Mouse (Mus musculus) midbrain, embryonic 14.5 days (tissue): ENCODE measurements around the gene Tlr9. TPM values are rescaled to one million over a fixed set of nuclear protein-coding genes. Genes with fewer than 3 reads are reported as not detected.

Experiments
- ATAC-seq: fragments of 200-750 bp; cut with Nextera tagmentation; 2 replicates; pipeline ENCODE4 v1.8.0; 2017; ENCODE audit warnings: moderate number of reproducible peaks, moderate library complexity; ENCODE audit not compliant: low FRiP score, low TSS enrichment
- DNase-seq: peaks from one replicate; pipeline ENCODE4 v3.0.0-alpha.2; 2015
- H3K27ac ChIP-seq: fragments of 300-500 bp; sonication (generic); replicated peaks from 2 replicates; pipeline ENCODE4 v1.5.1; 2014; ENCODE audit warnings: mild to moderate bottlenecking, low read depth, low read length, moderate library complexity
- H3K27me3 ChIP-seq: fragments of 300-500 bp; sonication (generic); 2 replicates; pipeline ENCODE4 v1.6.1; 2014; ENCODE audit warnings: low read length, control low read depth, mixed read lengths; ENCODE audit not compliant: control insufficient read depth, insufficient read depth
- H3K36me3 ChIP-seq: fragments of 300-500 bp; sonication (generic); 2 replicates; pipeline ENCODE4 v1.6.1; 2014; ENCODE audit warnings: low read length, control low read depth; ENCODE audit not compliant: control insufficient read depth, insufficient read depth
- H3K4me1 ChIP-seq: fragments of 300-500 bp; sonication (generic); 2 replicates; pipeline ENCODE4 v1.6.1; 2014; ENCODE audit warnings: mild to moderate bottlenecking, antibody characterized with exemption, low read length, control low read depth; ENCODE audit not compliant: control insufficient read depth, insufficient read depth
- H3K4me2 ChIP-seq: fragments of 300-500 bp; sonication (generic); 2 replicates; pipeline ENCODE4 v1.6.1; 2014; ENCODE audit warnings: mild to moderate bottlenecking, low read length, moderate library complexity
- H3K4me3 ChIP-seq: fragments of 300-500 bp; sonication (generic); replicated peaks from 2 replicates; pipeline ENCODE4 v1.5.1; 2014; ENCODE audit warnings: low read depth, low read length
- H3K9ac ChIP-seq: fragments of 300-500 bp; sonication (generic); replicated peaks from 2 replicates; pipeline ENCODE4 v1.6.1; 2014; ENCODE audit warnings: mild to moderate bottlenecking, low read length, moderate library complexity
- H3K9me3 ChIP-seq: fragments of 300-500 bp; sonication (generic); 2 replicates; pipeline ENCODE4 v1.6.1; 2016; ENCODE audit warnings: low read length, control low read depth, mixed read lengths; ENCODE audit not compliant: control insufficient read depth
- WGBS: fragments of 180-500 bp; shearing (Covaris S2); extraction: QIAGEN DNeasy Blood & Tissue Kit; methylation state at CpG from one replicate; pipeline ENCODE4 v1.1.7; 2014; 5-methylcytosine and 5-hydroxymethylcytosine counted together
- polyA plus RNA-seq: library from polyadenylated mRNA; unstranded; fragments of >200 nt; fragmentation: Nextera tagmentation; extraction: Ambion mirVana; gene quantifications from 2 replicates; pipeline ENCODE4 v1.2.1, GENCODE M21; 2014

Gene Tlr9
- polyA plus RNA-seq, 1 experiment from 2014 or later = 0.09 TPM

- ATAC-seq = no peak
Observed at GRCm38 (mm10) chr9:106199535-106200272, 22.7 kb upstream of the Tlr9 start, which contains the start of gene Ppm1m. Gene Ppm1m (minus strand): TSS chr9:106199746.

GRCm38 (mm10) chr9:106201895-106202294, 20.5 kb upstream of the Tlr9 start:
- Histone ChIP-seq H3K4me2 (peak overlapping the region; percentile 74), H3K36me3 (no peaks in the 10 kb centered on the region), H3K9me3 (no peaks in the 10 kb centered on the region), H3K27me3 (no peaks in the 10 kb centered on the region), H3K27ac (no peak overlapping the region), H3K9ac (no peak overlapping the region), H3K4me3 (0 out of 2 replicates have a peak overlapping the region, but pooled peaks have one; percentile 70), H3K4me1 (peaks cover 23% of the 10 kb centered on the region)
- ATAC-seq = no peak
- WGBS = 86% methylated on average over 3 of the region's 3 CpGs
- DNase-seq = no peak

More at GRCm38 (mm10) chr9:106199535-106200272, 22.7 kb upstream of the Tlr9 start, which contains the start of gene Ppm1m:
- no peak for DNase-seq
- H3K4me1 ChIP-seq = peaks cover 31% of the 10 kb centered on the region
- H3K27me3 ChIP-seq = no peaks in the 10 kb centered on the region
- 42% methylated on average over 18 of the region's 18 CpGs for WGBS
- H3K9me3 ChIP-seq = no peaks in the 10 kb centered on the region
- H3K4me3 ChIP-seq = peak within 1 kb of the TSS; percentile 47
- peak within 1 kb of the TSS; percentile 63 for H3K9ac ChIP-seq
- H3K27ac ChIP-seq = no peak within 1 kb of the TSS
- peak within 1 kb of the TSS; percentile 73 for H3K4me2 ChIP-seq
- no peaks in the 10 kb centered on the region for H3K36me3 ChIP-seq

GRCm38 (mm10) chr9:106202819-106203636, 19.4 kb upstream of the Tlr9 start, which contains the start of gene Twf2:
Gene Twf2 (plus strand): TSS chr9:106203108.
- peak within 1 kb of the TSS; percentile 70 for H3K4me3 ChIP-seq
- no peaks in the 10 kb centered on the region for H3K9me3 ChIP-seq
- peak within 1 kb of the TSS; percentile 72 for H3K27ac ChIP-seq
- peaks cover 23% of the 10 kb centered on the region for H3K4me1 ChIP-seq
- DNase-seq (peak; percentile 94), ATAC-seq (peak; percentile 85)
- 0 out of 2 replicates have a peak, but pooled peaks cover 3% of the 10 kb centered on the region for H3K36me3 ChIP-seq
- H3K9ac ChIP-seq = peak within 1 kb of the TSS; percentile 82
- H3K27me3 ChIP-seq = no peaks in the 10 kb centered on the region
- 1% methylated on average over 61 of the region's 61 CpGs for WGBS
- peak within 1 kb of the TSS; percentile 74 for H3K4me2 ChIP-seq

GRCm38 (mm10) chr9:106203990-106204851, 18.2 kb upstream of the Tlr9 start:
- WGBS = 77% methylated on average over 7 of the region's 7 CpGs
- no peaks in the 10 kb centered on the region for H3K9me3 ChIP-seq
- H3K27me3 ChIP-seq = no peaks in the 10 kb centered on the region
- no peak overlapping the region for H3K27ac ChIP-seq
- peaks cover 21% of the 10 kb centered on the region for H3K4me1 ChIP-seq
- H3K4me3 ChIP-seq = peak overlapping the region; percentile 70
- peak overlapping the region; percentile 82; the same call in 1 of the 2 replicates for H3K9ac ChIP-seq
- ATAC-seq (no peak), DNase-seq (no peak)
- peak overlapping the region; percentile 74 for H3K4me2 ChIP-seq
- 0 out of 2 replicates have a peak, but pooled peaks cover 7% of the 10 kb centered on the region for H3K36me3 ChIP-seq

- DNase-seq (no peak), ATAC-seq (no peak)
- H3K27ac ChIP-seq = no peak overlapping the region
- H3K4me2 ChIP-seq = no peak overlapping the region
- no peak overlapping the region for H3K4me3 ChIP-seq
- no peaks in the 10 kb centered on the region for H3K27me3 ChIP-seq
- no peak overlapping the region for H3K9ac ChIP-seq
- WGBS = 83% methylated on average over 7 of the region's 7 CpGs
- no peaks in the 10 kb centered on the region for H3K9me3 ChIP-seq
- peaks cover 19% of the 10 kb centered on the region for H3K4me1 ChIP-seq
- 0 out of 2 replicates have a peak, but pooled peaks cover 7% of the 10 kb centered on the region for H3K36me3 ChIP-seq
Observed at GRCm38 (mm10) chr9:106205713-106206290, 16.6 kb upstream of the Tlr9 start.

- Histone ChIP-seq H3K4me1 (peaks cover 22% of the 10 kb centered on the region), H3K36me3 (0 out of 2 replicates have a peak, but pooled peaks cover 7% of the 10 kb centered on the region), H3K9ac (no peak overlapping the region), H3K9me3 (no peaks in the 10 kb centered on the region), H3K27me3 (no peaks in the 10 kb centered on the region), H3K4me3 (no peak overlapping the region), H3K4me2 (no peak overlapping the region), H3K27ac (no peak overlapping the region)
- no peak for ATAC-seq
- DNase-seq = no peak
- 87% methylated on average over 2 of the region's 2 CpGs for WGBS
Observed at GRCm38 (mm10) chr9:106206515-106206914, 15.9 kb upstream of the Tlr9 start.

GRCm38 (mm10) chr9:106208181-106208580, 14.2 kb upstream of the Tlr9 start:
- Histone ChIP-seq H3K9ac (no peak overlapping the region), H3K9me3 (no peaks in the 10 kb centered on the region), H3K27me3 (no peaks in the 10 kb centered on the region), H3K27ac (no peak overlapping the region), H3K4me2 (no peak overlapping the region), H3K4me1 (peaks cover 22% of the 10 kb centered on the region), H3K4me3 (no peak overlapping the region), H3K36me3 (peaks cover 17% of the 10 kb centered on the region)
- ATAC-seq (no peak), DNase-seq (no peak)
- WGBS = 81% methylated on average over 5 of the region's 5 CpGs

- Histone ChIP-seq H3K36me3 (peaks cover 34% of the 10 kb centered on the region), H3K4me1 (peaks cover 6% of the 10 kb centered on the region), H3K27ac (no peak overlapping the region), H3K4me2 (no peak overlapping the region), H3K27me3 (no peaks in the 10 kb centered on the region), H3K9ac (no peak overlapping the region), H3K4me3 (no peak overlapping the region), H3K9me3 (no peaks in the 10 kb centered on the region)
- DNase-seq = no peak
- WGBS = 98% methylated on average over 4 of the region's 4 CpGs
- no peak for ATAC-seq
Observed at GRCm38 (mm10) chr9:106209954-106210353, 12.4 kb upstream of the Tlr9 start.
